In genomic region chr1:74271659-74272058, GRCm38 (mm10) we compare ENCODE assay signal across 33 mouse cellular contexts. TPM values are rescaled to one million over a fixed set of nuclear protein-coding genes. Genes with fewer than 3 reads are reported as not detected.
A peak's percentile ranks its signal among the peaks of the same experiment; 100 is the strongest.
DNase-seq lines count a peak whose midpoint lies in the region; ATAC-seq and TF ChIP-seq lines count a peak whose summit lies in the region.
"Had no signal": no experiment of that assay in that cellular context is flagged by ENCODE, and none has a peak within 500 bp of the region (broad histone marks: within the 10 kb centered on the region; RNA-seq: fewer than 3 reads in every experiment).

No protein-coding gene starts in this region.

- no peaks in the 10 kb centered on the region for H3K27me3 ChIP-seq in heart, postnatal 0 days (ENCODE audit: control insufficient read depth, insufficient read depth, low read length)
- H3K27me3 ChIP-seq in stomach, embryonic 15.5 days (replicated peaks) = no peaks in the 10 kb centered on the region
- H3K27me3 ChIP-seq in stomach, postnatal 0 days (ENCODE audit: control insufficient read depth, insufficient read depth, low read length) = no peaks in the 10 kb centered on the region
- H3K27me3 ChIP-seq in midbrain, embryonic 13.5 days = no peaks in the 10 kb centered on the region
- H3K27me3 ChIP-seq: embryonic facial prominence, embryonic 13.5 days; forebrain, embryonic 13.5 days; limb, embryonic 15.5 days; lung, embryonic 15.5 days; neural tube, embryonic 13.5 days had no signal

- ATAC-seq in heart, postnatal 0 days (ENCODE audit: insufficient read depth, low read depth) = no peak; the same call in 1 of the 2 replicates
- ATAC-seq in stomach, embryonic 15.5 days (ENCODE audit: insufficient read depth, low FRiP score, low read depth) = no peak
- no peak; the same call in 1 of the 2 replicates for ATAC-seq in stomach, postnatal 0 days (ENCODE audit: low FRiP score, low TSS enrichment)
- ATAC-seq in midbrain, embryonic 13.5 days = no peak
- ATAC-seq: forebrain, embryonic 13.5 days; hindbrain, postnatal 0 days; midbrain, embryonic 16.5 days had no signal

- H3K4me1 ChIP-seq in heart, postnatal 0 days (ENCODE audit: control insufficient read depth, insufficient read depth) = peaks cover 23% of the 10 kb centered on the region
- peaks cover 18% of the 10 kb centered on the region; the same call in 1 of the 2 replicates for H3K4me1 ChIP-seq in stomach, embryonic 15.5 days
- H3K4me1 ChIP-seq in stomach, postnatal 0 days (replicated peaks; ENCODE audit: control insufficient read depth, insufficient read depth) = no peaks in the 10 kb centered on the region
- no peaks in the 10 kb centered on the region for H3K4me1 ChIP-seq in midbrain, embryonic 13.5 days (replicated peaks)
- H3K4me1 ChIP-seq: forebrain, embryonic 13.5 days; neural tube, embryonic 13.5 days had no signal

- no peak overlapping the region for H3K9ac ChIP-seq in heart, postnatal 0 days (replicated peaks; ENCODE audit: low read depth, low read length)
- no peak overlapping the region for H3K9ac ChIP-seq in stomach, embryonic 15.5 days
- H3K9ac ChIP-seq in stomach, postnatal 0 days (ENCODE audit: low read length) = no peak overlapping the region
- no peak overlapping the region for H3K9ac ChIP-seq in midbrain, embryonic 13.5 days (replicated peaks)
- H3K9ac ChIP-seq: embryonic facial prominence, embryonic 13.5 days; forebrain, embryonic 13.5 days; limb, embryonic 15.5 days; liver, embryonic 14.5 days; lung, embryonic 15.5 days; neural tube, embryonic 13.5 days had no signal

- TF ChIP-seq CTCF in heart, postnatal 0 days (IDR thresholded peaks at IDR 0.05; ENCODE audit: low read depth) = no peak
- no peak for TF ChIP-seq CTCF in stomach, postnatal 0 days (IDR thresholded peaks at IDR 0.05; ENCODE audit: low read depth)

- intact Hi-C loops in heart, postnatal 10 days (cut with DNase I) = no loop called here

- DNase-seq in heart, adult 11 months = peak; percentile 76
- DNase-seq in heart, adult 8-10 months (ENCODE audit: low spot score) = no peak
- peak; percentile 54 for DNase-seq in heart, postnatal 0 days (ENCODE audit: low spot score)
- no peak for DNase-seq in heart, postnatal 10 days
- DNase-seq in stomach, postnatal 0 days (ENCODE audit: low spot score) = no peak
- DNase-seq: cerebellum, adult 2 months; cerebellum, postnatal 25 days; kidney, adult 2 months; left cerebral cortex, postnatal 4 days; lung, postnatal 4 days; retina, postnatal 1 day; right cerebral cortex, postnatal 25 days; spleen, adult 18-20 months; thymus, postnatal 14 days had no signal

- 12% methylated on average over 4 of the region's 4 CpGs for WGBS in heart, postnatal 0 days
- WGBS in stomach, embryonic 15.5 days = 47% methylated on average over 4 of the region's 4 CpGs
- WGBS in stomach, postnatal 0 days = 43% methylated on average over 4 of the region's 4 CpGs
- WGBS in midbrain, embryonic 13.5 days = 88% methylated on average over 4 of the region's 4 CpGs

- no peak for TF ChIP-seq EP300 in heart, postnatal 0 days (IDR thresholded peaks at IDR 0.05; ENCODE audit: low read depth)
- TF ChIP-seq EP300 in stomach, postnatal 0 days (optimal IDR thresholded peaks at IDR 0.05) = no peak

- no peak overlapping the region for H3K27ac ChIP-seq in heart, postnatal 0 days (ENCODE audit: low read depth)
- peak overlapping the region; percentile 12; the same call in 1 of the 2 replicates for H3K27ac ChIP-seq in stomach, embryonic 15.5 days
- H3K27ac ChIP-seq in stomach, postnatal 0 days (replicated peaks) = no peak overlapping the region
- no peak overlapping the region for H3K27ac ChIP-seq in midbrain, embryonic 13.5 days
- H3K27ac ChIP-seq: embryonic facial prominence, embryonic 13.5 days; forebrain, embryonic 13.5 days; hindbrain, postnatal 0 days; kidney, postnatal 0 days; limb, embryonic 15.5 days; liver, embryonic 14.5 days; lung, embryonic 15.5 days; neural tube, embryonic 13.5 days had no signal

- H3K4me3 ChIP-seq in heart, postnatal 0 days (ENCODE audit: low read depth, low read length) = no peak overlapping the region
- no peak overlapping the region for H3K4me3 ChIP-seq in stomach, embryonic 15.5 days (replicated peaks)
- no peak overlapping the region for H3K4me3 ChIP-seq in stomach, postnatal 0 days (ENCODE audit: low read depth, low read length)
- H3K4me3 ChIP-seq in midbrain, embryonic 13.5 days (replicated peaks) = no peak overlapping the region
- H3K4me3 ChIP-seq: embryonic facial prominence, embryonic 13.5 days; erythroblast, embryonic 14.5 days; forebrain, embryonic 13.5 days; limb, embryonic 15.5 days; lung, embryonic 15.5 days; myocyte; neural tube, embryonic 13.5 days had no signal

- H3K4me2 ChIP-seq in heart, postnatal 0 days (ENCODE audit: low read depth, low read length) = no peak overlapping the region
- no peak overlapping the region for H3K4me2 ChIP-seq in stomach, embryonic 15.5 days
- no peak overlapping the region for H3K4me2 ChIP-seq in stomach, postnatal 0 days (replicated peaks; ENCODE audit: low read depth)
- H3K4me2 ChIP-seq in midbrain, embryonic 13.5 days (replicated peaks) = no peak overlapping the region
- H3K4me2 ChIP-seq: embryonic facial prominence, embryonic 13.5 days; forebrain, embryonic 13.5 days; limb, embryonic 15.5 days; lung, embryonic 15.5 days; neural tube, embryonic 13.5 days had no signal

- no peaks in the 10 kb centered on the region for H3K9me3 ChIP-seq in heart, postnatal 0 days (replicated peaks; ENCODE audit: control insufficient read depth, low read length)
- H3K9me3 ChIP-seq in stomach, embryonic 15.5 days = no peaks in the 10 kb centered on the region
- H3K9me3 ChIP-seq in stomach, postnatal 0 days (ENCODE audit: control insufficient read depth, low read length) = no peaks in the 10 kb centered on the region
- H3K9me3 ChIP-seq in midbrain, embryonic 13.5 days = no peaks in the 10 kb centered on the region
- H3K9me3 ChIP-seq: embryonic facial prominence, embryonic 13.5 days; forebrain, embryonic 13.5 days; limb, embryonic 15.5 days; lung, embryonic 15.5 days; neural tube, embryonic 13.5 days had no signal

- H3K36me3 ChIP-seq in heart, postnatal 0 days (replicated peaks; ENCODE audit: control insufficient read depth, insufficient read depth, low read length) = peaks cover 25% of the 10 kb centered on the region
- peaks cover 21% of the 10 kb centered on the region for H3K36me3 ChIP-seq in stomach, embryonic 15.5 days
- H3K36me3 ChIP-seq in stomach, postnatal 0 days (ENCODE audit: control insufficient read depth, insufficient read depth, low read length) = peaks cover 7% of the 10 kb centered on the region
- peaks cover 29% of the 10 kb centered on the region for H3K36me3 ChIP-seq in midbrain, embryonic 13.5 days

RNA-seq across cellular contexts. Expression of gene Gpbar1, which starts 6.7 kb away (rescaled TPM):
- not detected for total RNA-seq in heart, adult 8-10 months (2022)
- total RNA-seq in heart, postnatal 0 days (2014; rRNA removed; ENCODE audit: low replicate concordance) = 0.27 TPM in 1 of 2 replicates, not detected in the other
- 0.22 and 0.33 TPM in 2 replicates for polyA plus RNA-seq in heart, postnatal 0 days (2015; fragmentation: Nextera tagmentation; extraction: Ambion mirVana)
- total RNA-seq in heart, postnatal 10 days (2021) = not detected
- polyA plus RNA-seq in stomach, embryonic 15.5 days (2015; fragmentation: Nextera tagmentation; extraction: Ambion mirVana) = 1.1 and 1.3 TPM in 2 replicates
- 0.51 and 0.63 TPM in 2 replicates for polyA plus RNA-seq in stomach, postnatal 0 days (2015; fragmentation: Nextera tagmentation; extraction: Ambion mirVana)
- 0.24 and 0.31 TPM in 2 replicates for polyA plus RNA-seq in midbrain, embryonic 13.5 days (2015; fragmentation: Nextera tagmentation; extraction: Ambion mirVana)
- total RNA-seq: gastrocnemius, adult 8-10 months; hindbrain, postnatal 0 days; layer of hippocampus, postnatal 14 days; left cerebral cortex, adult 8-10 months; left cerebral cortex, postnatal 4 days; MEL had no signal
- polyA plus RNA-seq: C2C12; cerebellum, adult 2 months; erythroblast, embryonic 14.5 days; forebrain, embryonic 13.5 days; hindbrain, embryonic 11.5 days; hindbrain, postnatal 0 days; neural tube, embryonic 13.5 days had no signal

RNA-seq across cellular contexts. Expression of gene Aamp, which starts 12.9 kb away (rescaled TPM):
- total RNA-seq in heart, adult 8-10 months (2022) = 100 to 1,000 TPM in 2 of 4 experiments, 10 to 100 TPM in 2; 95.4 to 107 (median 99.6) TPM
- total RNA-seq in heart, postnatal 0 days (2014; rRNA removed; ENCODE audit: low replicate concordance) = 125 and 146 TPM in 2 replicates
- 162 and 165 TPM in 2 replicates for polyA plus RNA-seq in heart, postnatal 0 days (2015; fragmentation: Nextera tagmentation; extraction: Ambion mirVana)
- total RNA-seq in heart, postnatal 10 days (2021) = 100 to 1,000 TPM; 103 to 109 TPM
- 229 and 235 TPM in 2 replicates for polyA plus RNA-seq in stomach, embryonic 15.5 days (2015; fragmentation: Nextera tagmentation; extraction: Ambion mirVana)
- polyA plus RNA-seq in stomach, postnatal 0 days (2015; fragmentation: Nextera tagmentation; extraction: Ambion mirVana) = 154 and 157 TPM in 2 replicates
- 198 and 203 TPM in 2 replicates for polyA plus RNA-seq in midbrain, embryonic 13.5 days (2015; fragmentation: Nextera tagmentation; extraction: Ambion mirVana)

RNA-seq across cellular contexts. Expression of gene Pnkd, which starts 13.1 kb away (rescaled TPM):
- 100 to 1,000 TPM; 125 to 142 (median 135) TPM for total RNA-seq in heart, adult 8-10 months (2022)
- total RNA-seq in heart, postnatal 0 days (2014; rRNA removed; ENCODE audit: low replicate concordance) = 221 and 310 TPM in 2 replicates
- 345 and 362 TPM in 2 replicates for polyA plus RNA-seq in heart, postnatal 0 days (2015; fragmentation: Nextera tagmentation; extraction: Ambion mirVana)
- total RNA-seq in heart, postnatal 10 days (2021) = 100 to 1,000 TPM; 205 to 211 TPM
- 117 and 124 TPM in 2 replicates for polyA plus RNA-seq in stomach, embryonic 15.5 days (2015; fragmentation: Nextera tagmentation; extraction: Ambion mirVana)
- 84.8 and 88.2 TPM in 2 replicates for polyA plus RNA-seq in stomach, postnatal 0 days (2015; fragmentation: Nextera tagmentation; extraction: Ambion mirVana)
- polyA plus RNA-seq in midbrain, embryonic 13.5 days (2015; fragmentation: Nextera tagmentation; extraction: Ambion mirVana) = 81.5 and 92.2 TPM in 2 replicates

RNA-seq across cellular contexts. Expression of gene Tmbim1, which starts 33.8 kb away (rescaled TPM):
- 10 to 100 TPM; 40.4 to 45.1 (median 44.2) TPM for total RNA-seq in heart, adult 8-10 months (2022)
- 55.7 and 100 TPM in 2 replicates for total RNA-seq in heart, postnatal 0 days (2014; rRNA removed; ENCODE audit: low replicate concordance)
- polyA plus RNA-seq in heart, postnatal 0 days (2015; fragmentation: Nextera tagmentation; extraction: Ambion mirVana) = 41.6 and 44.9 TPM in 2 replicates
- 10 to 100 TPM; 43.2 to 45.8 TPM for total RNA-seq in heart, postnatal 10 days (2021)
- 68.3 and 73.4 TPM in 2 replicates for polyA plus RNA-seq in stomach, embryonic 15.5 days (2015; fragmentation: Nextera tagmentation; extraction: Ambion mirVana)
- 109 and 118 TPM in 2 replicates for polyA plus RNA-seq in stomach, postnatal 0 days (2015; fragmentation: Nextera tagmentation; extraction: Ambion mirVana)
- 6.3 and 7.1 TPM in 2 replicates for polyA plus RNA-seq in midbrain, embryonic 13.5 days (2015; fragmentation: Nextera tagmentation; extraction: Ambion mirVana)

RNA-seq across cellular contexts. Expression of gene Arpc2, which starts 35.8 kb away (rescaled TPM):
- total RNA-seq in heart, adult 8-10 months (2022) = 100 to 1,000 TPM; 111 to 149 (median 137) TPM
- total RNA-seq in heart, postnatal 0 days (2014; rRNA removed; ENCODE audit: low replicate concordance) = 149 and 180 TPM in 2 replicates
- 374 and 375 TPM in 2 replicates for polyA plus RNA-seq in heart, postnatal 0 days (2015; fragmentation: Nextera tagmentation; extraction: Ambion mirVana)
- total RNA-seq in heart, postnatal 10 days (2021) = 100 to 1,000 TPM; 213 to 219 TPM
- 493 and 505 TPM in 2 replicates for polyA plus RNA-seq in stomach, embryonic 15.5 days (2015; fragmentation: Nextera tagmentation; extraction: Ambion mirVana)
- 585 and 595 TPM in 2 replicates for polyA plus RNA-seq in stomach, postnatal 0 days (2015; fragmentation: Nextera tagmentation; extraction: Ambion mirVana)
- 384 and 393 TPM in 2 replicates for polyA plus RNA-seq in midbrain, embryonic 13.5 days (2015; fragmentation: Nextera tagmentation; extraction: Ambion mirVana)

Comparison
In these comparisons a context has a peak if more than half of its experiments do, and no peak if none do; other contexts are left out.
1. DNase-seq: peak in heart, adult 11 months (single experiment) and heart, postnatal 0 days (single experiment); none in heart, adult 8-10 months (single experiment), heart, postnatal 10 days (0 of 2) and stomach, postnatal 0 days (single experiment).